Mouse (Mus musculus) C2C12 (cell line): ENCODE results near the gene Olfr698. TPM values are rescaled to one million over a fixed set of nuclear protein-coding genes. Genes with fewer than 3 reads are reported as not detected.
"Not testable (repeated sequence)": the region's sequence is repeated elsewhere in the genome, so short reads cannot be mapped to it uniquely, and the experiment has no call there.

Experiments
- H3K27me3 ChIP-seq: one replicate; pipeline ENCODE4 v1.6.1; 2011; ENCODE audit not compliant: control insufficient read depth, insufficient read depth, insufficient read length
- H3K36me3 ChIP-seq: one replicate; pipeline ENCODE4 v1.6.1; 2011; ENCODE audit not compliant: control insufficient read depth, insufficient read depth
- H3K4me3 ChIP-seq: one replicate; pipeline ENCODE4 v1.5.1; 2011; ENCODE audit warnings: mild to moderate bottlenecking, control low read depth; ENCODE audit not compliant: poor library complexity, insufficient read depth, severe bottlenecking
- H3K79me2 ChIP-seq: one replicate; pipeline ENCODE4 v1.6.1; 2011; ENCODE audit not compliant: control insufficient read depth, insufficient read depth
- H3K79me3 ChIP-seq: one replicate; pipeline ENCODE4 v1.6.1; 2011; ENCODE audit warnings: low read depth, control low read depth
- H3ac ChIP-seq: one replicate; pipeline ENCODE3; 2011; ENCODE audit warnings: low read depth; ENCODE audit not compliant: control insufficient read depth, insufficient read length
- CEBPB ChIP-seq: IDR thresholded peaks from one replicate; pipeline ENCODE4 v1.6.1; 2011; ENCODE audit warnings: low read depth, mild to moderate bottlenecking, control low read depth, moderate library complexity
- CTCF ChIP-seq: IDR thresholded peaks from one replicate; pipeline ENCODE4 v1.5.1; 2011; ENCODE audit not compliant: control insufficient read depth, insufficient read depth, insufficient read length
- FOSL1 ChIP-seq: IDR thresholded peaks from one replicate; pipeline ENCODE4 v1.8.0; 2011; ENCODE audit warnings: mild to moderate bottlenecking, low read length; ENCODE audit not compliant: poor library complexity, insufficient read depth, severe bottlenecking
- MAX ChIP-seq: IDR thresholded peaks from one replicate; pipeline ENCODE4 v1.6.1; 2011; ENCODE audit warnings: mild to moderate bottlenecking, control low read depth
- MYOD1 ChIP-seq: IDR thresholded peaks from one replicate; pipeline ENCODE4 v1.6.1; 2011; ENCODE audit warnings: low read depth; ENCODE audit not compliant: control insufficient read depth, insufficient read length
- MYOG ChIP-seq: IDR thresholded peaks from one replicate; pipeline ENCODE4 v1.6.1; 2011; ENCODE audit not compliant: control insufficient read depth, insufficient read length; ENCODE audit errors: extremely low read depth
- USF1 ChIP-seq: IDR thresholded peaks from one replicate; pipeline ENCODE4 v1.6.1; 2011; ENCODE audit warnings: low read depth, mild to moderate bottlenecking, control low read depth, moderate library complexity
- long read RNA-seq, 2 experiments: library from polyadenylated mRNA; unstranded; transcript quantifications; one replicate each; pipeline ENCODE4 v2.0.0; 2019 to 2020
- polyA plus RNA-seq: library from polyadenylated mRNA; unstranded; fragments of >200 nt; fragmentation: generic; extraction: Trizol; gene quantifications from one replicate; pipeline ENCODE4 v1.2.1, GENCODE M21; 2012; ENCODE audit warnings: missing spikeins

Gene Olfr698
- not detected for polyA plus RNA-seq
- long read RNA-seq, experiment 1: 0 reads
- long read RNA-seq, experiment 2: 0 reads

GRCm38 (mm10) chr7:106755297-106755696 lies at the start of gene Olfr698:
Gene Olfr698, minus strand, starts transcription at chr7:106755397.
- Histone ChIP-seq H3K79me3 (no peaks in the 10 kb centered on the region), H3K79me2 (no peaks in the 10 kb centered on the region), H3K36me3 (no peaks in the 10 kb centered on the region), H3ac (no peak within 1 kb of the TSS), H3K27me3 (no peaks in the 10 kb centered on the region), H3K4me3 (no peak within 1 kb of the TSS)
- TF ChIP-seq MYOG (no peak), FOSL1 (no peak), MAX (no peak), CEBPB (no peak), MYOD1 (no peak), CTCF (no peak), USF1 (no peak)

GRCm38 (mm10) chr7:106793098-106793497 lies 37.9 kb upstream of the Olfr698 start, which contains the start of gene Olfr699:
Gene Olfr699, minus strand, starts transcription at chr7:106793198.
- Histone ChIP-seq H3K4me3 (no peak within 1 kb of the TSS), H3ac (no peak within 1 kb of the TSS), H3K79me3 (no peaks in the 10 kb centered on the region), H3K27me3 (no peaks in the 10 kb centered on the region), H3K36me3 (no peaks in the 10 kb centered on the region), H3K79me2 (no peaks in the 10 kb centered on the region)
- TF ChIP-seq MYOD1 (no peak), FOSL1 (no peak), CTCF (no peak), MAX (no peak), CEBPB (no peak), MYOG (no peak), USF1 (no peak)

- H3K79me2 ChIP-seq: no peaks in the 10 kb centered on the region
- no peaks in the 10 kb centered on the region for H3K27me3 ChIP-seq
- no peak for TF ChIP-seq MAX
- no peak for TF ChIP-seq CEBPB
- TF ChIP-seq CTCF: no peak
- TF ChIP-seq FOSL1: no peak
- no peak for TF ChIP-seq MYOG
- TF ChIP-seq USF1: no peak
- TF ChIP-seq MYOD1: no peak
- H3K79me3 ChIP-seq: no peaks in the 10 kb centered on the region
- H3ac ChIP-seq: no peak overlapping the region
- H3K4me3 ChIP-seq: no peak overlapping the region
- H3K36me3 ChIP-seq: no peaks in the 10 kb centered on the region
Measured at GRCm38 (mm10) chr7:106788330-106788729, 33.1 kb upstream of the Olfr698 start.

GRCm38 (mm10) chr7:106761008-106761407 lies 5.8 kb upstream of the Olfr698 start:
- H3K79me3 ChIP-seq, H3K27me3 ChIP-seq, H3K36me3 ChIP-seq, H3K4me3 ChIP-seq, H3ac ChIP-seq, H3K79me2 ChIP-seq: not testable (repeated sequence)

- H3K36me3 ChIP-seq: no peaks in the 10 kb centered on the region
- no peak overlapping the region for H3ac ChIP-seq
- no peaks in the 10 kb centered on the region for H3K79me2 ChIP-seq
- no peak overlapping the region for H3K4me3 ChIP-seq
- no peaks in the 10 kb centered on the region for H3K79me3 ChIP-seq
- TF ChIP-seq CTCF: no peak
- no peaks in the 10 kb centered on the region for H3K27me3 ChIP-seq
Measured at GRCm38 (mm10) chr7:106758800-106759199, 3.6 kb upstream of the Olfr698 start.

- H3K4me3 ChIP-seq: no peak overlapping the region
- TF ChIP-seq USF1: no peak
- TF ChIP-seq CEBPB: no peak
- no peak for TF ChIP-seq MYOD1
- no peak for TF ChIP-seq FOSL1
- TF ChIP-seq MAX: no peak
- TF ChIP-seq CTCF: no peak
- TF ChIP-seq MYOG: no peak
- no peaks in the 10 kb centered on the region for H3K79me3 ChIP-seq
- no peak overlapping the region for H3ac ChIP-seq
- H3K27me3 ChIP-seq: no peaks in the 10 kb centered on the region
- H3K79me2 ChIP-seq: no peaks in the 10 kb centered on the region
- H3K36me3 ChIP-seq: no peaks in the 10 kb centered on the region
Measured at GRCm38 (mm10) chr7:106745811-106746210, 9.4 kb downstream of the Olfr698 start.
